Mouse (Mus musculus) embryonic stem cell, embryonic (primary cell): ENCODE results near the gene Ap1g2.

Experiments
- CTCF ChIA-PET, 4 experiments: fragments of 300-600 bp in 2 of 4; fragments of 350-600 bp in 2 of 4; sonication (Branson Sonifier 250); formaldehyde crosslinking; loops; one replicate each; lab custom pipeline; 2022; ENCODE audit warnings: inconsistent platforms in 2 of 4; lab: Charles Lee
- POLR2A ChIA-PET, 4 experiments: fragments of 300-600 bp in 2 of 4; fragments of 350-600 bp in 2 of 4; sonication (Branson Sonifier 250); formaldehyde crosslinking; loops; one replicate each; lab custom pipeline; 2022; ENCODE audit warnings: antibody characterized with exemption in 4 of 4, inconsistent platforms in 1 of 4; lab: Charles Lee

The Ap1g2 gene

GRCm38 (mm10) chr14:55118852-55119251, 12.5 kb upstream of the Ap1g2 start:
- POLR2A ChIA-PET: interaction anchor here in 1 of 4 experiments (0.7 kb wide), 1 partner anchor 441 kb away, joined by 4 read pairs; the partner anchor contains the start of gene Dcaf11
- CTCF ChIA-PET: interaction anchor here in 3 of 4 experiments (0.8 to 1.5 kb wide), 7 partner anchors 23 to 360 kb away, joined by 3 to 5 read pairs (median 3); partner anchors contain the start of gene Dhrs4 (in 1 of the 3)

- ChIA-PET CTCF (interaction anchor here (0.6 to 5.1 kb wide), 15 partner anchors 10 to 362 kb away, joined by 3 to 29 read pairs (median 4); partner anchors contain the start of genes Ap1g2 (in 2 of the 4), Dhrs4 (in 1 of the 4) and Thtpa (in 1 of the 4)), POLR2A (interaction anchor here in 3 of 4 experiments (0.5 to 2.7 kb wide), 21 partner anchors 8 to 1507 kb away, joined by 3 to 9 read pairs (median 3); partner anchors contain the start of genes A730061H03Rik (in 1 of the 3), Ap1g2 (in 1 of the 3), Carmil3 (in 1 of the 3) and Dcaf11 (in 1 of the 3))
Measured at GRCm38 (mm10) chr14:55116425-55117200, 10.2 kb upstream of the Ap1g2 start, which contains the start of gene Jph4. Gene Jph4, minus strand, starts transcription at chr14:55116935.

GRCm38 (mm10) chr14:55115846-55116245, 9.5 kb upstream of the Ap1g2 start:
- CTCF ChIA-PET: interaction anchor here (0.6 to 5.1 kb wide), 23 partner anchors 9 to 566 kb away, joined by 3 to 29 read pairs (median 3); partner anchors contain the start of genes Ap1g2 (in 2 of the 4), Dhrs4 (in 1 of the 4), Thtpa (in 1 of the 4) and Tinf2 (in 1 of the 4)
- POLR2A ChIA-PET: interaction anchor here in 3 of 4 experiments (0.6 to 2.7 kb wide), 19 partner anchors 9 to 1508 kb away, joined by 3 to 9 read pairs (median 4); partner anchors contain the start of genes A730061H03Rik (in 1 of the 3), Ap1g2 (in 1 of the 3) and Dcaf11 (in 1 of the 3)

GRCm38 (mm10) chr14:55114759-55115701, 8.6 kb upstream of the Ap1g2 start:
- ChIA-PET CTCF (interaction anchor here (0.5 to 5.1 kb wide), 23 partner anchors 9 to 425 kb away, joined by 3 to 29 read pairs (median 3); partner anchors contain the start of genes Ap1g2 (in 2 of the 4), Dhrs4 (in 1 of the 4), Ngdn (in 1 of the 4) and Pck2 (in 1 of the 4)), POLR2A (interaction anchor here in 2 of 4 experiments (0.7 to 2.7 kb wide), 8 partner anchors 8 to 189 kb away, joined by 3 to 9 read pairs (median 4); partner anchors contain the start of gene Ap1g2 (in 1 of the 2))

- ChIA-PET CTCF (interaction anchor here in 3 of 4 experiments (1.0 to 5.1 kb wide), 13 partner anchors 8 to 426 kb away, joined by 3 to 29 read pairs (median 4); partner anchors contain the start of genes Ap1g2 (in 1 of the 3), Dhrs4 (in 1 of the 3), Ngdn (in 1 of the 3) and Pck2 (in 1 of the 3)), POLR2A (interaction anchor here in 2 of 4 experiments (1.4 to 1.8 kb wide), 3 partner anchors 19 to 99 kb away, joined by 4 to 6 read pairs (median 5); partner anchors contain the start of genes Ngdn (in 1 of the 2) and Thtpa (in 1 of the 2))
Measured at GRCm38 (mm10) chr14:55113975-55114645, 7.7 kb upstream of the Ap1g2 start.

GRCm38 (mm10) chr14:55113351-55113974, 7.1 kb upstream of the Ap1g2 start:
- POLR2A ChIA-PET: interaction anchor here in 2 of 4 experiments (0.6 to 1.8 kb wide), 4 partner anchors 11 to 222 kb away, joined by 3 to 6 read pairs (median 4); partner anchors contain the start of genes Ngdn (in 1 of the 2), Pabpn1 (in 1 of the 2) and Thtpa (in 1 of the 2)
- CTCF ChIA-PET: interaction anchor here (0.6 to 5.1 kb wide), 13 partner anchors 8 to 828 kb away, joined by 3 to 29 read pairs (median 3); partner anchors contain the start of gene Thtpa (in 1 of the 4)

GRCm38 (mm10) chr14:55111720-55112119, 5.3 kb upstream of the Ap1g2 start:
- ChIA-PET POLR2A (interaction anchor here in 1 of 4 experiments (0.7 kb wide), 1 partner anchor 820 kb away, joined by 3 read pairs; no protein-coding TSS in a partner anchor), CTCF (interaction anchor here in 1 of 4 experiments (1.2 kb wide), 1 partner anchor 84 kb away, joined by 5 read pairs; no protein-coding TSS in a partner anchor)

GRCm38 (mm10) chr14:55110076-55110475, 3.7 kb upstream of the Ap1g2 start:
- POLR2A ChIA-PET: interaction anchor here in 3 of 4 experiments (0.6 to 1.1 kb wide), 5 partner anchors 10 to 501 kb away, joined by 3 read pairs; no protein-coding TSS in a partner anchor
- CTCF ChIA-PET: interaction anchor here in 3 of 4 experiments (0.6 to 1.5 kb wide), 14 partner anchors 11 to 420 kb away, joined by 3 to 9 read pairs (median 4); partner anchors contain the start of gene Ngdn (in 1 of the 3)

GRCm38 (mm10) chr14:55109048-55109873, 2.9 kb upstream of the Ap1g2 start:
- ChIA-PET POLR2A (interaction anchor here in 1 of 4 experiments (0.7 to 1.4 kb wide), 3 partner anchors 8 to 94 kb away, joined by 3 read pairs; partner anchors contain the start of genes Jph4 and Ngdn), CTCF (interaction anchor here in 1 of 4 experiments (0.6 to 1.5 kb wide), 12 partner anchors 11 to 421 kb away, joined by 3 to 9 read pairs (median 4); partner anchors contain the start of gene Ngdn)

- CTCF ChIA-PET: interaction anchor here in 2 of 4 experiments (0.6 to 2.2 kb wide), 2 partner anchors 14 kb away, joined by 3 to 4 read pairs; partner anchors contain the start of gene Thtpa (in 1 of the 2)
- POLR2A ChIA-PET: interaction anchor here in 1 of 4 experiments (1.4 to 1.8 kb wide), 2 partner anchors 9 to 12 kb away, joined by 3 to 4 read pairs; partner anchors contain the start of gene Jph4
Measured at GRCm38 (mm10) chr14:55108202-55108870, 1.9 kb upstream of the Ap1g2 start.

- CTCF ChIA-PET: interaction anchor here in 3 of 4 experiments (0.9 to 2.2 kb wide), 17 partner anchors 9 to 372 kb away, joined by 3 to 8 read pairs (median 4); partner anchors contain the start of genes Jph4 (in 2 of the 3), Ngdn (in 2 of the 3), Dhrs4 (in 1 of the 3) and Thtpa (in 1 of the 3)
- POLR2A ChIA-PET: interaction anchor here in 3 of 4 experiments (0.7 to 1.9 kb wide), 19 partner anchors 9 to 454 kb away, joined by 3 to 11 read pairs (median 4); partner anchors contain the start of genes Ngdn (in 3 of the 3), Thtpa (in 3 of the 3), A730061H03Rik (in 2 of the 3) and Zfhx2 (in 1 of the 3)
Measured at GRCm38 (mm10) chr14:55106990-55107389, 597 bp upstream of the Ap1g2 start.

- POLR2A ChIA-PET: interaction anchor here in 2 of 4 experiments (0.9 to 1.9 kb wide), 6 partner anchors 8 to 455 kb away, joined by 3 to 11 read pairs (median 4); partner anchors contain the start of genes A730061H03Rik (in 1 of the 2) and Thtpa (in 1 of the 2)
Measured at GRCm38 (mm10) chr14:55105386-55105785, 1.0 kb downstream of the Ap1g2 start.

GRCm38 (mm10) chr14:55104365-55104764, 2.0 kb downstream of the Ap1g2 start:
- ChIA-PET CTCF (interaction anchor here in 3 of 4 experiments (0.5 to 14.9 kb wide), 7 partner anchors 10 to 453 kb away, joined by 3 to 342 read pairs (median 4); partner anchors contain the start of gene Zfhx2 (in 1 of the 3)), POLR2A (interaction anchor here in 2 of 4 experiments (0.7 to 1.5 kb wide), 7 partner anchors 9 to 89 kb away, joined by 3 read pairs; partner anchors contain the start of genes Ngdn (in 1 of the 2) and Thtpa (in 1 of the 2))

More at GRCm38 (mm10) chr14:55105386-55105785, 1.0 kb downstream of the Ap1g2 start:
- CTCF ChIA-PET: interaction anchor here in 3 of 4 experiments (1.0 to 2.1 kb wide), 5 partner anchors 11 to 81 kb away, joined by 3 to 8 read pairs (median 4); partner anchors contain the start of gene Zfhx2 (in 1 of the 3)
